Mouse (Mus musculus): ENCODE measurements around the gene Atn1.
"Not testable (repeated sequence)": the region's sequence is repeated elsewhere in the genome, so short reads cannot be mapped to it uniquely, and the experiment has no call there.

GRCm38 (mm10) chr6:124802400-124802799 lies 46.1 kb upstream of the Atn1 start:
- TF ChIP-seq MAFK (IDR thresholded peaks at IDR 0.05; ENCODE audit: insufficient read depth, low read depth, low read length); HCFC1 (IDR thresholded peaks at IDR 0.05; ENCODE audit: borderline replicate concordance, insufficient read depth, low read length); CHD2 (IDR thresholded peaks at IDR 0.05; ENCODE audit: low read depth, low read length); ZNF384 (IDR thresholded peaks at IDR 0.05; ENCODE audit: low read depth, low read length): not testable (repeated sequence)

All from ES-E14 (cell line).